Mouse (Mus musculus): Measurements from ENCODE around the gene Cpeb4. TPM values are rescaled to one million over a fixed set of nuclear protein-coding genes. Genes with fewer than 3 reads are reported as not detected.
A peak's percentile ranks its signal among the peaks of the same experiment; 100 is the strongest.

Gene Cpeb4
- polyA plus RNA-seq, 1 experiment = 4.8 TPM

- Histone ChIP-seq H3K9me3 (no peaks in the 10 kb centered on the region), H3K27me3 (replicated peaks) (no peaks in the 10 kb centered on the region)
- no peak for TF ChIP-seq FLI1 (IDR thresholded peaks at IDR 0.05; ENCODE audit: low read length)
- TF ChIP-seq GATA1 (IDR thresholded peaks at IDR 0.05; ENCODE audit: borderline replicate concordance, low read length) = no peak
These were observed 25.1 kb upstream of the Cpeb4 start for GRCm38 (mm10) chr11:31846771-31847468.

GRCm38 (mm10) chr11:31847469-31847805, 24.6 kb upstream of the Cpeb4 start:
- Histone ChIP-seq H3K4me3 (replicated peaks) (no peak overlapping the region), H3K4me1 (peaks cover 99% of the 10 kb centered on the region), H3K27me3 (replicated peaks) (no peaks in the 10 kb centered on the region), H3K9me3 (no peaks in the 10 kb centered on the region), H3K36me3 (replicated peaks; ENCODE audit: low read length) (no peaks in the 10 kb centered on the region)
- no peak for TF ChIP-seq GATA1 (IDR thresholded peaks at IDR 0.05; ENCODE audit: borderline replicate concordance, low read length)

More at GRCm38 (mm10) chr11:31846771-31847468, 25.1 kb upstream of the Cpeb4 start:
- no peak overlapping the region for H3K4me3 ChIP-seq (replicated peaks)
- H3K36me3 ChIP-seq (replicated peaks; ENCODE audit: low read length) = no peaks in the 10 kb centered on the region
- peaks cover 99% of the 10 kb centered on the region for H3K4me1 ChIP-seq

- Histone ChIP-seq H3K9me3 (no peaks in the 10 kb centered on the region), H3K4me1 (peaks cover 96% of the 10 kb centered on the region), H3K27me3 (replicated peaks) (no peaks in the 10 kb centered on the region), H3K36me3 (replicated peaks; ENCODE audit: low read length) (no peaks in the 10 kb centered on the region), H3K4me3 (replicated peaks) (no peak overlapping the region)
- no peak for TF ChIP-seq FLI1 (IDR thresholded peaks at IDR 0.05; ENCODE audit: low read length)
These were observed 23.3 kb upstream of the Cpeb4 start for GRCm38 (mm10) chr11:31848725-31849124.

- H3K27me3 ChIP-seq (replicated peaks) = no peaks in the 10 kb centered on the region
- H3K4me3 ChIP-seq (replicated peaks) = peak overlapping the region; percentile 74
- peaks cover 95% of the 10 kb centered on the region for H3K4me1 ChIP-seq
- TF ChIP-seq GATA1 (IDR thresholded peaks at IDR 0.05; ENCODE audit: borderline replicate concordance, low read length) (no peak), FLI1 (IDR thresholded peaks at IDR 0.05; ENCODE audit: low read length) (no peak)
- no peaks in the 10 kb centered on the region for H3K36me3 ChIP-seq (replicated peaks; ENCODE audit: low read length)
- no peaks in the 10 kb centered on the region for H3K9me3 ChIP-seq
These were observed 21.7 kb upstream of the Cpeb4 start for GRCm38 (mm10) chr11:31850156-31850775.

- H3K36me3 ChIP-seq (replicated peaks; ENCODE audit: low read length) = no peaks in the 10 kb centered on the region
- H3K9me3 ChIP-seq = no peaks in the 10 kb centered on the region
- no peaks in the 10 kb centered on the region for H3K27me3 ChIP-seq (replicated peaks)
- H3K4me3 ChIP-seq (replicated peaks) = no peak overlapping the region
- peaks cover 95% of the 10 kb centered on the region for H3K4me1 ChIP-seq
- TF ChIP-seq GATA1 (IDR thresholded peaks at IDR 0.05; ENCODE audit: borderline replicate concordance, low read length) (no peak), FLI1 (IDR thresholded peaks at IDR 0.05; ENCODE audit: low read length) (no peak)
These were observed 21.0 kb upstream of the Cpeb4 start for GRCm38 (mm10) chr11:31850995-31851394.

GRCm38 (mm10) chr11:31851702-31852560, 20.1 kb upstream of the Cpeb4 start:
- H3K4me3 ChIP-seq (replicated peaks) = no peak overlapping the region
- TF ChIP-seq FLI1 (IDR thresholded peaks at IDR 0.05; ENCODE audit: low read length) (no peak), GATA1 (IDR thresholded peaks at IDR 0.05; ENCODE audit: borderline replicate concordance, low read length) (no peak)
- H3K36me3 ChIP-seq (replicated peaks; ENCODE audit: low read length) = no peaks in the 10 kb centered on the region
- H3K27me3 ChIP-seq (replicated peaks) = no peaks in the 10 kb centered on the region
- peaks cover 93% of the 10 kb centered on the region for H3K4me1 ChIP-seq
- H3K9me3 ChIP-seq = no peaks in the 10 kb centered on the region

- Histone ChIP-seq H3K4me1 (peaks cover 85% of the 10 kb centered on the region), H3K27me3 (replicated peaks) (no peaks in the 10 kb centered on the region), H3K9me3 (no peaks in the 10 kb centered on the region), H3K4me3 (replicated peaks) (no peak overlapping the region), H3K36me3 (replicated peaks; ENCODE audit: low read length) (no peaks in the 10 kb centered on the region)
- no peak for TF ChIP-seq FLI1 (IDR thresholded peaks at IDR 0.05; ENCODE audit: low read length)
- no peak for TF ChIP-seq GATA1 (IDR thresholded peaks at IDR 0.05; ENCODE audit: borderline replicate concordance, low read length)
These were observed 17.1 kb upstream of the Cpeb4 start for GRCm38 (mm10) chr11:31854955-31855354.

GRCm38 (mm10) chr11:31857479-31857878, 14.5 kb upstream of the Cpeb4 start:
- Histone ChIP-seq H3K36me3 (replicated peaks; ENCODE audit: low read length) (no peaks in the 10 kb centered on the region), H3K27me3 (replicated peaks) (no peaks in the 10 kb centered on the region), H3K9me3 (no peaks in the 10 kb centered on the region), H3K4me3 (replicated peaks) (no peak overlapping the region), H3K4me1 (peaks cover 83% of the 10 kb centered on the region)
- no peak for TF ChIP-seq FLI1 (IDR thresholded peaks at IDR 0.05; ENCODE audit: low read length)
- 0 out of 3 replicates have a peak, but pooled peaks have one; percentile 3 for TF ChIP-seq GATA1 (IDR thresholded peaks at IDR 0.05; ENCODE audit: borderline replicate concordance, low read length)

- TF ChIP-seq FLI1 (IDR thresholded peaks at IDR 0.05; ENCODE audit: low read length) (no peak), GATA1 (IDR thresholded peaks at IDR 0.05; ENCODE audit: borderline replicate concordance, low read length) (no peak; the same call in 2 of the 3 replicates)
- Histone ChIP-seq H3K36me3 (replicated peaks; ENCODE audit: low read length) (no peaks in the 10 kb centered on the region), H3K4me1 (peaks cover 66% of the 10 kb centered on the region), H3K9me3 (no peaks in the 10 kb centered on the region), H3K27me3 (replicated peaks) (no peaks in the 10 kb centered on the region), H3K4me3 (replicated peaks) (peak overlapping the region; percentile 20)
These were observed 10.7 kb upstream of the Cpeb4 start for GRCm38 (mm10) chr11:31861149-31861890.
